Mouse (Mus musculus): ENCODE measurements around the gene Gkn3. TPM values are rescaled to one million over a fixed set of nuclear protein-coding genes. Genes with fewer than 3 reads are reported as not detected.
A peak's percentile ranks its signal among the peaks of the same experiment; 100 is the strongest.

Gkn3 gene
- not detected in 2 replicates for polyA plus RNA-seq (2016; fragmentation: Nextera tagmentation; extraction: Ambion mirVana)

DNA sequence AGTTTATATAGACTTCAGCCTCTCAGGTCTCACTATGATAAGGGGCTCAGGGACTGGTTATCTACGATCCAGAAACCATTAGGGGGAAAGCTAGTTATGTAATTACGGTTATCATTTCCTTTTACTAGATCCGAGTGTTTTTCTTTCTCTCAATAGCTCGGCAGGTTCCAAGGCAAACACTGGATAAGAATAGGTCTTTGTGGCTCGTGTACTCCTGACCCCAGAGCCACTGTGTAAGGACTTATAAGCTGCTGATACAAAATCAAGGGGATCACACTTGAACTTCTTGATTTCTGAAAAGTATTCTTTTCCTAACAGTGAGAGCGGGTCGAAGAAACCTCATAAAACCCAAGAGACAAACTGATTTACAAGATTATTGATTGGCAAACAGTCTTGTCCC, at the start of gene Gkn3:
Gene Gkn3 (minus strand): TSS at position 59 of the 400 bp plus-strand sequence.
- 67% methylated on average over 7 of the region's 7 CpGs for WGBS
- Histone ChIP-seq H3K27me3 (ENCODE audit: low read depth, poor library complexity, severe bottlenecking) (peaks cover 33% of the 10 kb centered on the region), H3K9me3 (replicated peaks) (no peaks in the 10 kb centered on the region), H3K4me3 (no peak within 1 kb of the TSS), H3K36me3 (no peaks in the 10 kb centered on the region), H3K4me1 (peaks cover 38% of the 10 kb centered on the region), H3K27ac (replicated peaks) (0 out of 2 replicates have a peak within 1 kb of the TSS, but pooled peaks have one; percentile 46)
- DNase-seq (ENCODE audit: low spot score): no peak

DNA sequence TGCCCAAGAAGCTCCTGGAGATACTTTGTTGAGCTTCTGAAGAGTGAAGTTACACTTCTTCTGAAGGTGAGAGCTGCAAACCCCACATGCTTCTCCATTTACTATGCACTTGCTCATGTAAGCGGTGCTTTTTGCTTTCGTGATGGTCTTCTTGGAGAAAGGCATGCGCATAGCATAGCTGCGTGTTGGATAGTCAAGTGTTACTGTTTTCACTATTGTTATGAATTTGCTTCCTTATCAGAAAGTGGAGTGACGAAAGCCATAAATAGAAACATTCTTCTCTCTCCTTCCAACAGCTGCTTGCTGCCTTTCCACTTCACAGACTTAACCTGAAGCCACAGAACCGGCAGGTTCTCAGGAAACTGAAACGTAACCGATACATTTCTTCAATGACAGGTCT, 48.0 kb upstream of the Gkn3 start:
- Histone ChIP-seq H3K4me1 (peaks cover 8% of the 10 kb centered on the region), H3K27ac (replicated peaks) (no peak overlapping the region), H3K27me3 (ENCODE audit: low read depth, poor library complexity, severe bottlenecking) (no peaks in the 10 kb centered on the region), H3K4me3 (no peak overlapping the region), H3K36me3 (no peaks in the 10 kb centered on the region), H3K9me3 (replicated peaks) (no peaks in the 10 kb centered on the region)
- no peak for DNase-seq (ENCODE audit: low spot score)
- 92% methylated on average over 8 of the region's 8 CpGs for WGBS

DNA sequence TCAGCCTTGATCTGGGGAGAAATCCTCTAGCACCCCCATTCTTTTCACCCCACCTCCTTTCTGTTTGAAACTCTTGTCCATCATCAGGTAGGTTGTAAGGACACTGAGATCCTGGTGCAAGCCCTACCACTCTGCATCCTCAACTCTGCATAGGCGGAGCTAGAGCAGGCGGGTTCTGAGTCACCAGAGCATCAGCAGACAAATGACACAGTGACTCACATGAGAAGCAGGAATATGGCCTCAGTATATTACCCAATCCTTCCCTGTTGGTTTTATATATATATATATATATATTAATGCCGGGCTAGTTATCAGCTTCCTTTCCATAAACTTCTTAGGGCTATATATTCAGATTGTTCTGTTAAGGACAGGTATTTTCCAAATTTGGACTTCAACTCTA, 47.1 kb upstream of the Gkn3 start:
- Histone ChIP-seq H3K27me3 (ENCODE audit: low read depth, poor library complexity, severe bottlenecking) (no peaks in the 10 kb centered on the region), H3K36me3 (no peaks in the 10 kb centered on the region), H3K4me3 (no peak overlapping the region), H3K27ac (replicated peaks) (no peak overlapping the region), H3K9me3 (replicated peaks) (no peaks in the 10 kb centered on the region), H3K4me1 (peaks cover 6% of the 10 kb centered on the region)
- 82% methylated on average over 3 of the region's 3 CpGs for WGBS
- no peak for DNase-seq (ENCODE audit: low spot score)

DNA sequence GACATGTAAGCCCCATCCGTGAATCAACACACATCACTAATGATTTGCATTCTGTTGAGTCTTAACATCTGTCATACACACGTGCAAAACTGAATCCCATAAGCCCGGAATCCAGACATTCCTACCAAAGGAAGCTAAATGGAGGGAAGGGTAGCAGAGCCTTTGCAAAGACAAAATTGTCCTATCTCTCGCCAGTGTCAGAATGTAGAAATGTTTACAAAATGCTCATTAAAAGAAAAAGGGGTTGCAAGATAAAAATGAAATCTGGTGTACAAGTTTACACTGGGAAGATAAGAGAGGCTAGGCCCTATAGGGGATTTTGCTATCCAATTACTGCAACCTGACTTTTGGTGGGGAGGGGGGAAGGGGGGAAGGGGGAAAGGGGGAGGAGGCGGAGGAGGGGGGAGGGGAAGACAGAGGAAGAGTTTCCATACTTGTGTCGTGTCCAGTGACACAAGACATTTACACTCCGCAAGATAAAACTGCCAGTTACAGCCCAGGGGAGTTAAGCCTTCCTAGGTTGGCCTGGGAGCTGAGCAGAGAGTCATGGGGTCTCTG, 39.8 kb upstream of the Gkn3 start, which contains the start of gene Bmp10:
Gene Bmp10 (plus strand): TSS at position 508 of the 558 bp plus-strand sequence.
- H3K9me3 ChIP-seq (replicated peaks): no peaks in the 10 kb centered on the region
- H3K36me3 ChIP-seq: no peaks in the 10 kb centered on the region
- no peak within 1 kb of the TSS for H3K4me3 ChIP-seq
- H3K27ac ChIP-seq (replicated peaks): no peak within 1 kb of the TSS
- DNase-seq (ENCODE audit: low spot score): no peak
- H3K27me3 ChIP-seq (ENCODE audit: low read depth, poor library complexity, severe bottlenecking): no peaks in the 10 kb centered on the region
- H3K4me1 ChIP-seq: peaks cover 5% of the 10 kb centered on the region; the same call in 1 of the 2 replicates
- 81% methylated on average over 7 of the region's 7 CpGs for WGBS

DNA sequence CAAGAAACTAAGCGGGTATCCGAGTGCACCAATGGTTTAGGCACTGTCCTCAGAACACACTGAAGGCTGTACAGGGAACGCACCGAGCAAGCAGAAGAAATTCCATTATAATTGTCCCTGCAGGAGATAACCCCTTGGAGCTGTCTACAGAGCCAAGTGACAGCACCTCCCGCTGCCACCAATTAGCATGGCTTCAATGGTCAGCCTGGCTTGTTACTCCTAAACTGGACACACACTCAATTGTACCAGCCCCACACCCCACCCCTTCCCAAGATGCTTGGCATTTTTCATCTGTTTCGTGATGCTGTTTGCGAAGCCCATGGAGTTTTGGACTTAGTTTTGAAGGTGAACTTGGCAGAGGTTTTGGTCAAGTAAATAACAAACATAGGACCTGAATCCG, 38.9 kb upstream of the Gkn3 start:
- Histone ChIP-seq H3K9me3 (replicated peaks) (no peaks in the 10 kb centered on the region), H3K4me3 (no peak overlapping the region), H3K27ac (replicated peaks) (no peak overlapping the region), H3K4me1 (peaks cover 5% of the 10 kb centered on the region; the same call in 1 of the 2 replicates), H3K36me3 (no peaks in the 10 kb centered on the region), H3K27me3 (ENCODE audit: low read depth, poor library complexity, severe bottlenecking) (no peaks in the 10 kb centered on the region)
- WGBS: 67% methylated on average over 8 of the region's 8 CpGs
- no peak for DNase-seq (ENCODE audit: low spot score)

DNA sequence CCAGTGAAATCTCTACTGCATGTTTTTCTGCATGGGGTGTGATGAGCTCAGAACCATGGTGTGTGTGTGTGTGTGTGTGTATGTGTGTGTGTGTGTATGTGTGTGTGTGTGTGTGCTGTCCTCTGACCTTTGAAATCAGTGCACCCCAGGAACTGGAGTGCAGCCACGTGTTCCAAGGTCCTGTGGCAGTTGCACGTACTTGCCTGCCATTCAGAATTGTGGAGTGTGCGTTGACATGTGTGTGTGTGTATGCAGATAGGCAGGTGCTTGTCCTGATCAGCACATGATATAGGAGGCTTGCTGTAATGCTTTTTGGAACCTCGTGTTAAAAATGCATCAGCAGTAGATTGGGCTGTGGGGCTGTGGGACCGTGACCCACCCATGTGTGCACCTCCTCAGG, 38.2 kb upstream of the Gkn3 start:
- H3K36me3 ChIP-seq: no peaks in the 10 kb centered on the region
- no peak overlapping the region for H3K4me3 ChIP-seq
- H3K4me1 ChIP-seq: peaks cover 5% of the 10 kb centered on the region; the same call in 1 of the 2 replicates
- no peak overlapping the region for H3K27ac ChIP-seq (replicated peaks)
- WGBS: 81% methylated on average over 5 of the region's 5 CpGs
- no peak for DNase-seq (ENCODE audit: low spot score)
- no peaks in the 10 kb centered on the region for H3K9me3 ChIP-seq (replicated peaks)
- H3K27me3 ChIP-seq (ENCODE audit: low read depth, poor library complexity, severe bottlenecking): no peaks in the 10 kb centered on the region

DNA sequence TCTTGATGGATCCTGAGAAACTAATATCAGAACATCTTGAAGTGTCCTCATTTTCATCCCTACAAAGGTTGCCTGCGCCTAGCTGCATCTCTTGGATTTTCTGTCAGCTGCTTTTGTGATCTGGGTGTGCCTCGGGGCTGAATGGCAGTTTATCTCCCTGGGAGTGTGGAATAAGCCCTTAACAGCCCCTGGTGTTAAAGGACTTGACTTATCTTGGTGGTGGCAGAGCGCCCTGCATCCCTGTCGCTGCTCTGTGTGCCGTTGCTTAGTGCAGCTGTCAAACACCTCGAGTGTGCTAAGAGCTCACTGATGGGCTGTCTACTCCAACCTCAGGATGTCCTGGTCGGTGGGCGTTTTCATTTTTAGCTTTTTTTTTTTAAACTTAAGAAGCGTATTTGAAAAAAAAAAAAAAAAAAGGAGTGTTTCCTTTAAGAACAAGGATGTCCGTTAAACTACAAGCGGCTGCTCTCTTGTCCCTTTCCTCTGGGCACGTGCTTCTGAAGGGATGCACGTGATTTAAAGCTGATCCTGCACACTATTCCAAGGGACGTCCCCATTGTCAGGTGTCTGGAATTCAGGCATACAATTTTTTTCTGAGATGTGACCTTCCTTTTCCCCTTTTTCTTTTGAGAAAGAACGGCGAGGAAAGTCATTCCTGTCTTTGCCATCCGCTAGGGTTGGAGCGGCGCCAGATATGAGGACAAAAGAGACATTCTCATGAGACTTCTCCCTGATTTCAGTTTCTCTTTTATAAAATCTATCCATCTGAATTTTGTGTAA, 35.5 kb upstream of the Gkn3 start:
- Histone ChIP-seq H3K9me3 (replicated peaks) (no peaks in the 10 kb centered on the region), H3K27ac (replicated peaks) (no peak overlapping the region), H3K36me3 (no peaks in the 10 kb centered on the region), H3K27me3 (ENCODE audit: low read depth, poor library complexity, severe bottlenecking) (no peaks in the 10 kb centered on the region), H3K4me1 (peaks cover 5% of the 10 kb centered on the region; the same call in 1 of the 2 replicates), H3K4me3 (no peak overlapping the region)
- DNase-seq (ENCODE audit: low spot score): no peak
- 82% methylated on average over 19 of the region's 19 CpGs for WGBS

DNA sequence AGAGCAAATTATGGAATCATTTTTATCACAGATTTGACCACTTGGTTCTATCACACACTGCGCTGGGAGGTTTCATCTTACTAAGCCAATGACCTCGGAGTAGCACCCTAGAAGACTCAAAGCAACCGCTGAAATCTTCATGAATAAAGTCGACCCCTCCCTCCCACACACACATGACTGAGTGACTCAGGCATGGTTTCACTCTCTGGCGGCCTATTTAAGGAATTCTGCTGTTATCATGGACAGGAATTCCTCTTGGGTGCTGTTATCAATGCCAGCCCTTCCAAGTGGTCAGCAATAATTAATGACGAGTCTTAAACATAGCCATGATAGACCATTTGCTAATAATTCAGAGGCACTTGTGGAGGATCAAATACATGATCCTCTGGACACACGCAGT, 33.6 kb upstream of the Gkn3 start:
- no peaks in the 10 kb centered on the region for H3K4me1 ChIP-seq
- no peaks in the 10 kb centered on the region for H3K27me3 ChIP-seq (ENCODE audit: low read depth, poor library complexity, severe bottlenecking)
- H3K36me3 ChIP-seq: no peaks in the 10 kb centered on the region
- no peaks in the 10 kb centered on the region for H3K9me3 ChIP-seq (replicated peaks)
- DNase-seq (ENCODE audit: low spot score): no peak
- H3K4me3 ChIP-seq: no peak overlapping the region
- H3K27ac ChIP-seq (replicated peaks): no peak overlapping the region
- 82% methylated on average over 7 of the region's 7 CpGs for WGBS

DNA sequence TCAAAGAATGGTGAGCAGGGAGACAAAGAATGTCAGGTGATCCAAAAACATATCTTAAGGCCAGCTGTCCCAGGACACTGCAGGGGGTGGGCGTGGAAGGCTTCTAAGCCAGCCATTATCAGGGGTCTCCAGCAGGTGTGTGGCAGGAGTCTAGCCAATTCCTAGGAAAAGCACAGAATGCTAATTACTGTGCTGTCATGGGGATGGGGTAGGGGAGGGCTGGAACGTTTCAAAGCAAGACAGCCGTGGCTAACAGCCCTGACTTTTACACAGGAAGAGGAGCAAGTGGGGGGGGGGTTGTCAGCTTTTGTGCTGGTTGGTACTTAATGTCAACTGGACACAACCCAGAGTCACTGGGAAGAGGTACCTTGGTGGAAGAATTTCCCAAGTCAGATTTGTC, 23.3 kb upstream of the Gkn3 start:
- WGBS: 54% methylated on average over 3 of the region's 3 CpGs
- Histone ChIP-seq H3K36me3 (no peaks in the 10 kb centered on the region), H3K27me3 (ENCODE audit: low read depth, poor library complexity, severe bottlenecking) (no peaks in the 10 kb centered on the region), H3K4me3 (no peak overlapping the region), H3K27ac (replicated peaks) (no peak overlapping the region), H3K9me3 (replicated peaks) (peaks cover 5% of the 10 kb centered on the region; the same call in 1 of the 2 replicates), H3K4me1 (peaks cover 15% of the 10 kb centered on the region)
- no peak for DNase-seq (ENCODE audit: low spot score)

DNA sequence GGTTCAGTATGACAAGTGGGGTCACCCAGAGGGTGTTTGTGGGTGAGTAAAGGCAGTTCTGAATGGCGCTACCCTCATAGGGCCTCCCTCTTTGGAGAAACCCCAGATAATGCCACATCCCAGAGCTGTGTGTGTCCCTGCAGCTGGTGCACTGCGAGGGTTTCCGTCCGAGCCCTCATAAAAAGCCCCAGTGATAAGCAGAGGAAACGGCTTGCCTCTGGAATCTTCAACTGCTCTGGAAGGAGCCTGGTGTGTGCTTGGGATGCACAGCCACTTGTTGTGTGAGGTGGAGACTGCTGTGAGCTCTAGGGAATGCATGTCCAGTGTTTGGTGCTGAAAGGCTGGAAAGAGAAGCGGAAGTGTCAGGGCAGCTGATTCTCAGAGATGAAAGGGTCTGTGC, 12.7 kb upstream of the Gkn3 start:
- no peak for DNase-seq (ENCODE audit: low spot score)
- 85% methylated on average over 6 of the region's 6 CpGs for WGBS
- H3K36me3 ChIP-seq: no peaks in the 10 kb centered on the region
- no peaks in the 10 kb centered on the region for H3K9me3 ChIP-seq (replicated peaks)
- H3K4me3 ChIP-seq: no peak overlapping the region
- no peak overlapping the region for H3K27ac ChIP-seq (replicated peaks)
- H3K27me3 ChIP-seq (ENCODE audit: low read depth, poor library complexity, severe bottlenecking): no peaks in the 10 kb centered on the region
- peaks cover 9% of the 10 kb centered on the region for H3K4me1 ChIP-seq

DNA sequence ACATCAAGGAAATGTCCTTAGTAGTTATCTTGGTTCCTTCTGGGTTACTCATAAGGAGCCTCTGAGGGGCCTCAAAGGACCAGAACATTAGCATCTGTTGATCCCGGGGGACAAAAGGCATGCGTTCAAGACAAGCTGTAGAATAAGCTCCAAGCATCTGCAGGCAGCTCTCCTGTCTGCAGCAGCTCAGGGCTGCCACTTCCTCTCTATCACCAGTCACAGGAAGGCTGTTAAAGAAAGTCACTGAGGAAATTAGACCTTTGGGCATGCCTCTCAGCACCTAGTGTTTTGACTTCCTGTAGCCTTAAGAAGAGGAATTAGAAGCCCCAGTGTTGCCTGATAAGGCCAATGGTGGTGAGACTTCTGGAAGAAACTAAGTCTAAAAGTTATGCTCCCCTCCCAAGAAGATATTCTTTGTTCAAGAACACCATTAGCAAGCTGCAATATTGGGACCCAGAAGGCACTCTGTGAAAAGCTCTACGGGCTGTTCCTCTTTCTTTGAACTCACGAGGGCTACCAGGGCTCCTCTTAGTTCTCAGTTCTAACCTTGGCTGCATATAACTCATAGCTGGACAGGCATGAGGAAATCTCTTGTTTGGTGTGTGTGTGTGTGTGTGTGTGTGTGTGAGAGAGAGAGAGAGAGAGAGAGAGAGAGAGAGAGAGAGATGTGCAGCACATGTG, 11.3 kb upstream of the Gkn3 start:
- no peaks in the 10 kb centered on the region for H3K9me3 ChIP-seq (replicated peaks)
- H3K4me3 ChIP-seq: no peak overlapping the region
- no peak for DNase-seq (ENCODE audit: low spot score)
- 68% methylated on average over 4 of the region's 4 CpGs for WGBS
- no peaks in the 10 kb centered on the region for H3K36me3 ChIP-seq
- H3K4me1 ChIP-seq: peaks cover 10% of the 10 kb centered on the region
- H3K27ac ChIP-seq (replicated peaks): no peak overlapping the region
- H3K27me3 ChIP-seq (ENCODE audit: low read depth, poor library complexity, severe bottlenecking): no peaks in the 10 kb centered on the region

DNA sequence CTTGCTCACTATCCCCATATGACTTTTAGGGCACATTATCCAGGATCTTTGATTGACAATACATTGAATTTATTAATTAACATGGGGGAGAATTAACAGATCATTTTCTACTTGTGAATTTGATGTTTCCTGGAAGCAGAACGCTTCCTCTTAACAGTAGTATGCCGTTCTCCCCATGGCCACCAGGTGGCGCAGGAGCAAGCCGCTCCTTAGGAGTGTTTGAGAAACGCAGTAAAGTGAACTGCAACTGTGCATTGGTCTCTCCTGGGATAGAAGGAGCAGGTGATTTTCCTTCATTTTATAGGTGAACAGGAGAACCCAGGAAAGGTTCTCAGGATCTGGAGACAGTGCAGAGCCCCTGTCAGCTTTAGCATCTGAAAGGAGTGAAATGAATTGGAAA, 10.4 kb upstream of the Gkn3 start:
- Histone ChIP-seq H3K27ac (replicated peaks) (no peak overlapping the region), H3K36me3 (no peaks in the 10 kb centered on the region), H3K4me1 (peaks cover 13% of the 10 kb centered on the region), H3K27me3 (ENCODE audit: low read depth, poor library complexity, severe bottlenecking) (no peaks in the 10 kb centered on the region), H3K4me3 (no peak overlapping the region), H3K9me3 (replicated peaks) (no peaks in the 10 kb centered on the region)
- peak; percentile 73 for DNase-seq (ENCODE audit: low spot score)
- 3% methylated on average over 5 of the region's 5 CpGs for WGBS

DNA sequence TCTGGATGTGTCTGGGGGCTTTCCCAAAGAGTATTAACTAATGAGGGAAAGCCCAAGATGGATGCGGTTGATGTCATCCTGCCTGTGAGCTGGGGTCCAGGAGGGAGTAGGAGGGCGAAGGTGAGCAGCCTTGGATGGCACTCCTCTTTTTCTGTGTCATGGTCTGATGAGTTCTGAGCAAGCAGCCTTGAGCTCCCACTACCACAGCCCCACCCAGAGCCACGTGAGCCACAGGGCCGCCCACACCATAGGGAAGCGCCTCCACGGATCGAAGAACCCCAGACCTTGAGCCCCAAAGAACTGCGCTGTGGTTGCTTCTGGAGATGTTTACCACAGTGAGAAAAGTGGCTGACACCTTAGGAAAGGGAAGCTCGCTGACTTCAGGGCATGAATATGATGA, 6.0 kb upstream of the Gkn3 start:
- H3K4me3 ChIP-seq: no peak overlapping the region
- DNase-seq (ENCODE audit: low spot score): no peak
- 84% methylated on average over 9 of the region's 9 CpGs for whole genome bisulfite sequencing
- H3K36me3 ChIP-seq: no peaks in the 10 kb centered on the region
- no peak overlapping the region for H3K27ac ChIP-seq (replicated peaks)
- H3K4me1 ChIP-seq: peaks cover 14% of the 10 kb centered on the region
- H3K27me3 ChIP-seq (ENCODE audit: low read depth, poor library complexity, severe bottlenecking): no peaks in the 10 kb centered on the region
- no peaks in the 10 kb centered on the region for H3K9me3 ChIP-seq (replicated peaks)

Data from midbrain, embryonic 10.5 days (tissue).